Mouse (Mus musculus) spleen, postnatal 4 days (tissue): ENCODE data around the gene Rpl9-ps6.
A peak's percentile ranks its signal among the peaks of the same experiment; 100 is the strongest.

Source experiments
- DNase-seq, 2 experiments: peaks; one replicate each; pipeline ENCODE4 v3.0.0; 2022; ENCODE audit warnings: low spot score in 2 of 2

Gene Rpl9-ps6

DNA sequence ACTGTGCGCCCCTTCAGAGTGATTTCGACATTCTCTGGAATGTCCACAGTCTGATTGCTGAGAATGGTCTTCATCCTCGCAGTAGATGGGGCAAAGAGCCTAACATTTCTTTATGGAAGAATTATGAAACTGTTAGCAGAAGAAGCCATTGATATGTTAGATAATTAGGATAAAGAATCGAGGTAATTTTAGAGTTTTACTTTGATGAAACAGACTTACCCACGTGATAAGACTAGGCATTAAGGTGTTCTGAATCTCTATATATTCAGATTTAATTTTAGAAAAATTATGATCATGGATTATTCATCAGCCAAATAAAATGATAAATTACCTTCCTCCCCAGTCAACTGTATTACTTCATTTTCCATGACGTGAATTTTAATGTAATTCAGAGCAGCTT is at the start of gene Rpl9-ps6:
TSS of gene Rpl9-ps6 (minus strand) at position 101 of the 400 bp plus-strand sequence.
- DNase-seq = no peak

GRCm38 (mm10) chr19:32512518-32512917 is 46.1 kb upstream of the Rpl9-ps6 start:
- DNase-seq = no peak

DNA sequence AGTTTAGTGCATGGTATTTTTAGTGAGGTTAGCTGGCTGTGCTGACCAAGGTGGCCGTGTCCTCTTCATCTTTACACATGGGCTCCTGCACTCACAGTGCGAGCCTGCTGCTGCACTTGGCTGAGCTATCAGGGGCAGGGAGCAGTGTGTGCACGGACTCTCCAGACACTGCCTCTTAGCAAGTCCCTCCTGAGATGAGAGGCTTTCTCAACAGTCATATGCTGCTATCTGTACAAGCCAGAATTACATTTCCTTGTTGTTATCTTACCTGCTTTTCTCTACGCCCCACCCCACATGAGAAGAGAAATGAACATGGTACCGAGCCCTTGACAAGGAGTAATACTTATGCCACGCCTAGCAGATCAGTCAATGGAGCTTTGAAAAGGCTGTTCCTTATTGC is 44.6 kb upstream of the Rpl9-ps6 start:
- peak in 1 of 2 experiments; percentile 30 for DNase-seq

DNA sequence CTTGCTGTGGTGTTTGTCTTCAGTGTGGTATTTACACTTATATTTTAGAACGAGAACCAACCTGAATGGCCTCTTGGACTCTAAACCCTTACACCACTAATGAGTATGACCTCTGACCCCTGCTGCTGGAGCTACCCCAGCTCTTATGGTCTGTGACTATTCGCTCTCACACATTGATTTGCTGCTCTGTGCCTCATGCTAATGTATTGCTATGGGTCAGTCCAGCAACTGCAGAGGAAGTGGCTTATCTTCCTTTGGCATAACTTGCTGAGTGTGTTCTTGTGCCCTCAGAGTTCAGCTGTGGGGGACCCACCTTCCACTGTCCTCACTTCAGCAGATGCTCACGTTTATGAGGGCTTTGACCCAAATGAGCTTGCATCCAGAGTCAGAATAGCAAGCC is 43.9 kb upstream of the Rpl9-ps6 start:
- no peak for DNase-seq

DNA sequence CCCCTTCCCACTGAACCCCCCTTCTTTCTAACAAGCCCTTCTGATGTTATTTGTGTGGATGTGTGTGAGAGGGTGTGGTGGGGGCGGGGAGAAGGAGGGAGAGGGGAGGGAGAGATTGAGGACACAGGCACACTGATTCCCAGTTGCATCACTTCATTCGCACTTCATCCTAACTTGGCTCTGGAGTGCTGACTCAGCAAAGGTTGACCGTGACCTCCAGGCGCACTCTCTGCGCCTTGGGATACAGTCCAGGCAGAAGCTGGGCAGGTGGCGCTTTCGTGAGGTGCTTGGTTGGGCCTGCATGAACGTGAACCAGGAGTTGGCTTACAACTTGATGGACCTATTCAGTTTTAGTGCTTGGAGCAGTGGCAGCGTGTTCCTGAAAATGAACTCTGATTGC is 41.1 kb upstream of the Rpl9-ps6 start:
- no peak for DNase-seq

- no peak for DNase-seq
Measured at GRCm38 (mm10) chr19:32507100-32507499, 40.7 kb upstream of the Rpl9-ps6 start.

- DNase-seq = no peak
Measured at GRCm38 (mm10) chr19:32506514-32506913, 40.1 kb upstream of the Rpl9-ps6 start.

- DNase-seq = no peak
Measured at GRCm38 (mm10) chr19:32506081-32506480, 39.7 kb upstream of the Rpl9-ps6 start.

GRCm38 (mm10) chr19:32501414-32501813 is 35.0 kb upstream of the Rpl9-ps6 start:
- DNase-seq = no peak

- DNase-seq = no peak
Measured at GRCm38 (mm10) chr19:32498002-32498401, 31.6 kb upstream of the Rpl9-ps6 start.

DNA sequence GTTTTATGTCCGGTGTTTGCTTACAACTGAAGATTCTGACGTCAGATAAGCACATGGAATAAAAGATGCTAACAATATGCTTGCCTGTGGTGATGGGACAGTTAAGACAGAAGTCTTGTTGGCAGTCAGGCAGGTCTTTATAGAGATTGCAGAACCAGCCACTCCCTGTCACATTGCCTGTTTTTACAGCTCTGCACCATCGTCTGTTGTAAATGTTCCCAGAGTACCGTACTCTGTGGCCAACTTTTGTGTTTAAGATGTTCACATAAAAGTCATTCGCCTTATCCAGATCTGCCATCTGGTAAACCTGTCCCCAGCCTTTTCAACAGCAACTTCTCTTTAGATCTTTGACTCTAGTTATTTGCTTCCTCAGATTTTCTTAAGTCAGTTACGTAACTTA is 31.0 kb upstream of the Rpl9-ps6 start:
- DNase-seq = no peak

DNA sequence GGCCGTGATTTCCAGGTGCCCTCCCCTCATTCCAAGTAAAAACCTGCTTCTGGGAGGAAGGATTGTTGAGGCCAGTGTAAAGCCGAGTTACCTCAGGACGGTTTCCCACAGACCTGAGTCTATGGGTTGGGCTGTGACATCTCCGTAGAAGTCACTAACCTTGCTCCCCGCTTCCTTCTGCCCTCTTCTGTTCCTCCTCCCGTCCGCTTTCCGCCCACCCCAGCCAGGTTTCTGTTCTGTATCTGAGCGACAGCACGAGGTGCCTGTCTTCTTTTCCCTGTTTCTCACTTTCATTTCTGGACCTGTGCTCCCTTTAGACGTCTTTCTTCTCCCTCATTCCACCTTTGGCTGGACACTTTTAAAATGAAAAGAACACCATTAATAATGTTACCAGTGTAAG is 28.7 kb upstream of the Rpl9-ps6 start:
- no peak for DNase-seq

GRCm38 (mm10) chr19:32494611-32495010 is 28.2 kb upstream of the Rpl9-ps6 start:
- DNase-seq = no peak

- no peak for DNase-seq
Measured at GRCm38 (mm10) chr19:32493471-32493870, 27.1 kb upstream of the Rpl9-ps6 start.

DNA sequence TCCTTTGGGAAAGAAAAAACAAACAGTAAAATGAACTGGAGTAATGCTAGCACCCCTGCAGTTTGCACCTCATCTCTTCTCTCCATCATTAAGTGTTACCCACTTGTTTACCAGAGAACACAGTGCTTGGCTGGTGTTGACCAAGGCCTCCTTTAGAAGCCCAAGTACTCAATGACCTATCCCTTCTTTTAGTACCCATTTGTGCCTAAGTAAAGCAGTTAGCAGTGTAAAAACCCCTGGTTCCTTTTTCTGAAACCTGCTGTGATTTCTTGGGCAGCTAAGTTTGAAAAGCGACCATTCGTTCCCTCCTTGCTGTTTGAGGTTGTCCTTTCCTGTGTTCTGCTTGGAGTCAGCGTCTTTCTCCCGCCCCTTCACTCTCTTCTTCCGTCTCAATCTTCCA is 26.6 kb upstream of the Rpl9-ps6 start:
- no peak for DNase-seq

DNA sequence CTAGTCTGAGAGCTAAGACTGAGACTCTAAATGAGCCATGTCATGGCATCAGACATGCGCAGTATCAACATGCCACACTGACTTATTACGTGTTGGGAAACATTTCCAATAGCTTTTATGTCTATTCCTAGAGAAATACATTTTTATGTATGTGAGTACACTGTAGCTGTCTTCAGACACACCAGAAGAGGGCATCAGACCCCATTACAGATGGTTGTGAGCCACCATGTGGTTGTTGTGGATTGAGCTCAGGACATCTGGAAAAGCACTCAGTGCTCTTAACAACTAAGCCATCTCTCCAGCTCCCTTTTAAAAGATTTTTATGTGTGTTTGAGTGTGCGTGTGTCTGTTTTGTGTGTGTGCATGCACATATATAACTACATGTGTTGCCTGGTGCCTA is 26.0 kb upstream of the Rpl9-ps6 start:
- no peak for DNase-seq

DNA sequence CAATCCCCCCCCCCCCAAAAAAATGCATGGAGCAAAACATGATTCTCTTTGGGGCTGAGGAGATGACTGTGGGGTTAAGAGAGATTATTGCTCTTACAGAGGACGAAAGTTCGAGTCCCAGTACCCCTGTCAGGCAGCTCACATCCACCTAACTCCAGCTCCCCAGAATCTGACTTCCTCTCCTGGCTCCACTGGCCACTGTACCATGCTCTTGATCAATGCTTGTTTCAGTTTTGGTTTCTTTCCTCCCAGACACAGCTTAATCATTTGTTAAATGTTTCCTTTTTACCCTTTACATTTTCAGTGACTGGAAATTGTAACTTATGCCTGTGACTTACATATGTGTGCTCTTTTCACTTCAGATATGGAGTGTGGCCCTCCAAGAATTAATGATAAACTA is 24.6 kb upstream of the Rpl9-ps6 start:
- DNase-seq = no peak

DNA sequence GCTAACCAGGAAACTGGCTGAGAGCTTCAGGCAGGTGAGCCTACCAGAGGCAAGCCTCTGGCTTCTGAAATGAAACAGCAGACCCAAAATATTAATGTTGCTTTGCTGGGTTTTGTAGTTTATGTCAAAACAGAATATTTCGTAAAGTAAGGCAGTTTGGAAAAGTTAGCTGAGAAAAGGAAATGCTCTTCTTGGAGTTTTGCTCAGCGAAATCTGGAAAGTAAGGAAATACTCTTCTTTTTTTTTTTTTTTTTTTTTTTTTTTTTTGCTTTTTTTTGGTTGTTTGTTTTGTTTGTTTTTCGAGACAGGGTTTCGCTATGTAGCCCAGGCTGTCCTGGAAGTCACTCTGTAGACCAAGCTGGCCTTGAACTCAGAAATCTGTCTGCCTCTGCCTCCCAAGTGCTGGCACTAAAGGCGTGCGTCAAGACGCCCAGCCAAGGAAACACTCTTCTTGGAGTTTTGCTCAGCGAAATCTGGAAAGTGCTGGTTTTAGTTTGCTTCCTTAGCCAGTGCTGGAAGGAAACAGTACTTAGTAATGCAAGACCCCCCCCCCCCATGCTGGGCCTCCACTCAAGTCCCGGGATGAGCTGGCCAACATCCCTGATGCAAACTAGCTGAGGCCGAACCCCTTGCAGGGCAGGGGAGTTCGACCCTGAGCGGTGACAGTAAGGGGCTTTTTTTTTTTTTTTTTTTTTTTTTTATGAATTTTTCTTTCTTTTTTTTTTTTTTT is 23.0 kb upstream of the Rpl9-ps6 start:
- no peak for DNase-seq

DNA sequence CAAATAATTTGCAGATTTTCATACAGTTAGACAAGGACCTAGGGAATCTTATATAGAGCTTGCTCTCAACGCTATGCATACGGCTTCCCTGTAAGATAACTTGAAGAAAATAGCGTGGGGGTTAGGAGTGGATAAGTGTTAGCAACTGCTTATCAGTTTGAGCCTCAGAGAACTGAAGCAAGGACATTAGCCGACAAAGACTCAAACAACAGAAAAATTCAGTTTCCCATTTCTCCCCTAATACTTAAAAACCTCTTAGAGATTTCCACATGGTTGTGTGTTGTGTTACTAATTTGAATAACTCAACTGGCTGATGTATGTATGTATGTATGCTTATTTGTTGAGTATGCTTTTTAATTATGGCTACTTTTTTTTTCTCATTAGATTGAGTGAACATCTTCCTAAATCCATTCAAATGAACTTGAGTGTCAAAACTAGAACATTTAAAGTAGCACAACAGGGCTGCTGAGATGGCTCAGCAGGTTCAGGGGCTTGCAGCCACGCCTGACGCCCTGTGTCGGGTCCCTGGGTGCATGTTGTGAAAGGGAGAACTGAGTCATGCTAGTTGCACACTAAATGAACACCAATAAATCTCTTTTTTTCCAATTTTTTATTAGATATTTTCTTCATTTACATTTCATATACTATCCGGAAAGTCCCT is 21.3 kb upstream of the Rpl9-ps6 start:
- DNase-seq = no peak

DNA sequence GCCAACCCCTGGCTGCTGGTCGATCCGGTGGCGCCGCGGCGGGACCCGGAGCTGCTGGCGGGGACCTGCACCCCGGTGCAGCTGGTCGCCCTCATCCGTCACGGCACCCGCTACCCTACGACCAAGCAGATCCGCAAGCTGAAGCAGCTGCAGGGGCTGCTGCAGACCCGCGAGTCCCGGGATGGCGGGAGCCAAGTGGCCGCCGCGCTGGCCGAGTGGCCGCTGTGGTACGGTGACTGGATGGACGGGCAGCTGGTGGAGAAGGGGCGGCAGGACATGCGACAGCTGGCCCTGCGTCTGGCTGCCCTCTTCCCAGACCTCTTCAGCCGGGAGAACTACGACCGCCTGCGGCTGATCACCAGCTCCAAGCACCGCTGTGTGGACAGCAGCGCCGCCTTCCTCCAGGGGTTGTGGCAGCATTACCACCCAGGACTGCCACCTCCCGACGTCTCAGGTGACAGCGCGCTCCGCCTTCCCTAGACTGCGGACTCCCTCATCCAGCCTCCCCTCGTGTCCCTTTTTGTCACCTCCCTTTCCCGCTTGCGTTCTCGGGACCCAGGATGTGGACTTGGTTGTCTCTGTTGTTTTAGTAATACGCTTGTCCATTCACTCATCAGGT is 19.8 kb upstream of the Rpl9-ps6 start:
- peak; percentile 81 to 87 for DNase-seq

DNA sequence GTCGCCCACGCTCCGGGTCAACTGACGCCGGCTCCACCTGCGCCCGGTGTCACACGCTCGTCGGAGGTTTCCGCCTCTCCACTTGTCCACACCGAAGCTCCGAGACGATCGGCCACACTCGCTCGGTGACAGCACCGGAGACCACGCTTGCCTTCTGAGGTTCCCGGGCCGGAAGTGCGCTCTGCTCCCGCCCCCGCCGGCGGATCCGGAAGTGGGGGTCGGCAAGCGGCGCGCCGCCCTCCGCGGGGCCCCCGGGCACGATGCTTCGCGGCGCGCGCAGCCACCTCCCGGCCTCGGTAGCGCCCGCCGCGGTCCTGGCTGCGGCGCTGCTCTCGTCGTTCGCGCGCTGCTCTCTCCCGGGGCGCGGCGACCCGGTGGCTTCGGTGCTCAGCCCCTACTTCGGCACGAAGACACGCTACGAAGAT is 19.3 kb upstream of the Rpl9-ps6 start, which contains the start of gene Minpp1:
TSS of gene Minpp1 (plus strand) at position 89 of the 425 bp plus-strand sequence.
- DNase-seq = peak; percentile 87 to 94

GRCm38 (mm10) chr19:32484941-32485660 is 18.7 kb upstream of the Rpl9-ps6 start:
- no peak for DNase-seq
